Mouse (Mus musculus): ENCODE results near the gene Zfp281.

- TF ChIP-seq POLR2A (IDR thresholded peaks at IDR 0.05; ENCODE audit: borderline replicate concordance, extremely low read depth, low read depth, low read length) (no peak), CTCF (IDR thresholded peaks at IDR 0.05; ENCODE audit: insufficient read depth, low read length) (no peak)
Measured at GRCm38 (mm10) chr1:136581841-136582240, 42.9 kb upstream of the Zfp281 start.

All from lung, adult 2 months (tissue).